Mouse (Mus musculus): ENCODE results near the gene Gpalpp1. TPM values are rescaled to one million over a fixed set of nuclear protein-coding genes. Genes with fewer than 3 reads are reported as not detected.
A peak's percentile ranks its signal among the peaks of the same experiment; 100 is the strongest.

The Gpalpp1 gene
- 10.0 and 11.2 TPM in 2 replicates for polyA plus RNA-seq (2015; fragmentation: Nextera tagmentation; extraction: Ambion mirVana)

- no peaks in the 10 kb centered on the region for H3K9me3 ChIP-seq
- H3K4me1 ChIP-seq: peaks cover 8% of the 10 kb centered on the region
- WGBS: under 1% methylated on average over 69 of the region's 69 CpGs
- H3K27me3 ChIP-seq (replicated peaks): no peaks in the 10 kb centered on the region
- peak within 1 kb of the TSS; percentile 77 for H3K27ac ChIP-seq
- peak within 1 kb of the TSS; percentile 70 for H3K9ac ChIP-seq
- peaks cover 11% of the 10 kb centered on the region for H3K36me3 ChIP-seq
- H3K4me2 ChIP-seq: peak within 1 kb of the TSS; percentile 82
- ATAC-seq (ENCODE audit: insufficient read depth, low FRiP score, low read depth): peak; percentile 96
- peak within 1 kb of the TSS; percentile 64 for H3K4me3 ChIP-seq (replicated peaks)
Measured at GRCm38 (mm10) chr14:76110396-76111221, at the start of gene Gpalpp1, which contains the start of gene Nufip1. Gpalpp1 (minus strand) TSS chr14:76110760. Nufip1 (plus strand) TSS chr14:76110891.

DNA sequence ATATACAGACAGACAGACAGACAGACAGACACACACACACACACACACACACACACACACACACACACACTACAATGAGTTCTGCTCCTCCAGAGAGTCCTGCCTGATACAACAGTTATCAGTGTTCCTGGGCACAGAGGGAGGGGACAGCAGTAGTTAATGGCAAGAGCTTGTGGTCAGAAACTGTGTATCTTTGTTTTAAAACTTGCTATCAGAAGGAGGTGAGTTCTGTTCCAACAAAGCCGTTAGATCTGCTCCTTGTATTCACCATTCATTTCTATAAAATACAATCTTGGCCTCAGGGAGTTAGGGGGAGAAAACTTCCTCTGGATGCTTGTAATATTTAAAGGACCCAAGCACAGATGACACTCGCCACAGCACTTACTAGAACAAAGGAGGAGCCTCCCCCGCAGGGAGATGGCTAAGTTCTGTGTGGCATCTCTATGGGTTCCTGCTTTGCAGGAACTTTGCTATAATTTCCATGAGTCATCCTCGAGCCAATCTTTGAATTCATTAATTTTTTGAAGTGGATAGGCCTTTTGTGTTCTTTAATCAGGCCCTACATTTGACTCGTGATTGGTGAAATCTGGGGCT lies 47.7 kb upstream of the Gpalpp1 start:
- Histone ChIP-seq H3K4me2 (no peak overlapping the region), H3K27me3 (replicated peaks) (no peaks in the 10 kb centered on the region), H3K4me1 (peaks cover 2% of the 10 kb centered on the region; the same call in 1 of the 2 replicates), H3K4me3 (replicated peaks) (no peak overlapping the region), H3K27ac (no peak overlapping the region), H3K9me3 (no peaks in the 10 kb centered on the region), H3K9ac (no peak overlapping the region), H3K36me3 (no peaks in the 10 kb centered on the region)
- ATAC-seq (ENCODE audit: insufficient read depth, low FRiP score, low read depth): no peak
- 55% methylated on average over 5 of the region's 5 CpGs for WGBS

DNA sequence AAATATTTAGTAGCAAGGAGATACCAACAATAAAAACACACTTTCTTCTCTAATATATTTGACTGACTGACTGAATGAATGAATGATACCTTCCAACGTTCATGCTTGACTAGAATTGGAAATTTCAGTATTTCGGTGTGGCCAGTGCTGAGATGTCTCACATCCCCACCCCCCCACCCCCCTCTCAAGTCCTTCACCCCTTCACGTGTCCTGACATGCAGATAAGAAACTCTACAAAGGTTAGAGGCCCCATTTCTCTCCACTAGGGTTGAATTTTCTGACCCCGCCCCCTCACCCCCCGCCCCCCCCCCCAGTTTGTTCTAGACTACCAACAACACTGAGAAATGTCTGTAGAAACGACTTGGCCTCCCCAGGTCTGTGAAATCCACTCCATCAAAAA lies 43.3 kb upstream of the Gpalpp1 start:
- WGBS: 29% methylated on average over 6 of the region's 6 CpGs
- H3K4me1 ChIP-seq: peaks cover 14% of the 10 kb centered on the region
- no peaks in the 10 kb centered on the region for H3K27me3 ChIP-seq (replicated peaks)
- no peak overlapping the region for H3K4me3 ChIP-seq (replicated peaks)
- no peak overlapping the region; the same call in 1 of the 2 replicates for H3K4me2 ChIP-seq
- H3K27ac ChIP-seq: no peak overlapping the region
- ATAC-seq (ENCODE audit: insufficient read depth, low FRiP score, low read depth): no peak
- no peak overlapping the region for H3K9ac ChIP-seq
- no peaks in the 10 kb centered on the region for H3K9me3 ChIP-seq
- no peaks in the 10 kb centered on the region for H3K36me3 ChIP-seq

DNA sequence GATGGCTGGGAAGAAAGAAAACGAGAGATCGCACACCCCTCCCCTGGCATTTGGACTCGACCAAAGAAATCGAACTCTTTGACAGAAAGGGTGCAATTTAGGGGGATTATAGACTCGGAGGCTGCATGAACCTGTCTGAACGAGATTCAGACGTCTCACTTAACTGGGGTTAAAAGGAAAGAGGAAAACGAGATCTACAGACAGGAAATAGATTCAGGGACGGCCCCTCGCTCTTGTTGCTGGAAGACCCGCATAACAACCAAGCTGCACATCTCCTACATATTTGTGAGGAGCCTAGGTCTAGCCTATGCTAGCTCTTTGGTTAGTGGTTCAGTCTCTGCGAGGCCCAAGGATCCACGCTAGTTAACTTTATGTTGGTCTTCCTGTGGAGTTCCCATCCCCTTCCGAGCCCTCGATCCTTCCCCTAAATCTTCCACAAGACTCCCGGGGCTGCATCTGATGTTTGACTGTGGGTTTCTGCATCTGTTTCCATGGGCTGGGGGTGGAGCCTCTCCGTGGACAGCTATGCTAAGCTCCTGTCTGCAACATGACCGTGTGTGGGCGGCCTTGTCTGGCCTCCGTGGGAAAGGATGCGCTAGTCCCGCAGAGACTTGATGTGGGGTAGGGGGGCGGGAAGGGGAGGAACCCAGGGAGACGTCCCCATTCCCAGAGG lies 42.6 kb upstream of the Gpalpp1 start:
- H3K4me1 ChIP-seq: peaks cover 14% of the 10 kb centered on the region
- WGBS: 7% methylated on average over 24 of the region's 24 CpGs
- ATAC-seq (ENCODE audit: insufficient read depth, low FRiP score, low read depth): no peak
- H3K27me3 ChIP-seq (replicated peaks): no peaks in the 10 kb centered on the region
- H3K4me3 ChIP-seq (replicated peaks): peak overlapping the region; percentile 73
- no peak overlapping the region for H3K9ac ChIP-seq
- H3K4me2 ChIP-seq: peak overlapping the region; percentile 63
- no peaks in the 10 kb centered on the region for H3K36me3 ChIP-seq
- H3K9me3 ChIP-seq: no peaks in the 10 kb centered on the region
- peak overlapping the region; percentile 100 for H3K27ac ChIP-seq

GRCm38 (mm10) chr14:76152162-76153002 lies 41.8 kb upstream of the Gpalpp1 start:
- Histone ChIP-seq H3K4me1 (peaks cover 14% of the 10 kb centered on the region), H3K4me3 (replicated peaks) (peak overlapping the region; percentile 73), H3K36me3 (no peaks in the 10 kb centered on the region), H3K27ac (peak overlapping the region; percentile 100), H3K4me2 (peak overlapping the region; percentile 63), H3K9ac (peak overlapping the region; percentile 82), H3K27me3 (replicated peaks) (no peaks in the 10 kb centered on the region), H3K9me3 (no peaks in the 10 kb centered on the region)
- peak; percentile 84 for ATAC-seq (ENCODE audit: insufficient read depth, low FRiP score, low read depth)
- WGBS: under 1% methylated on average over 41 of the region's 41 CpGs

DNA sequence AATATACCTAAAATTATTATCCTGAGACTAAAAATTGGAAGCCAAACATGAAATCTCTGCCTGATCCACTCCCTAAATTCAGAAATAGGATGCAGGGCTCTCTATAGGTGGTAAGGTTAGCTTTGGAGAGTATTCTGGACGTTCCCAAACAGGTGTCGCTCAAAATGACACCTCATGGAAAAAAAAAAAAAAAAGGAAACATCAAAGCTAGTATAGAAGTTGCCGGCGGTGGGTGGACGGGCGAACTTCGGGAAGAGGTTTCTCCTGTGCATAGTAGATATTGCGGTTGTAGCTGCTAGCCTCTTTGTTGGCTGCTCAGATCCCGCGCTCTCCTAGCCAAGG lies 41.2 kb upstream of the Gpalpp1 start:
- no peak overlapping the region; the same call in 1 of the 2 replicates for H3K9ac ChIP-seq
- peak overlapping the region; percentile 100 for H3K27ac ChIP-seq
- H3K9me3 ChIP-seq: no peaks in the 10 kb centered on the region
- 2% methylated on average over 10 of the region's 10 CpGs for WGBS
- ATAC-seq (ENCODE audit: insufficient read depth, low FRiP score, low read depth): no peak
- peaks cover 14% of the 10 kb centered on the region for H3K4me1 ChIP-seq
- H3K36me3 ChIP-seq: no peaks in the 10 kb centered on the region
- H3K4me2 ChIP-seq: peak overlapping the region; percentile 63
- H3K4me3 ChIP-seq (replicated peaks): peak overlapping the region; percentile 73
- H3K27me3 ChIP-seq (replicated peaks): no peaks in the 10 kb centered on the region

DNA sequence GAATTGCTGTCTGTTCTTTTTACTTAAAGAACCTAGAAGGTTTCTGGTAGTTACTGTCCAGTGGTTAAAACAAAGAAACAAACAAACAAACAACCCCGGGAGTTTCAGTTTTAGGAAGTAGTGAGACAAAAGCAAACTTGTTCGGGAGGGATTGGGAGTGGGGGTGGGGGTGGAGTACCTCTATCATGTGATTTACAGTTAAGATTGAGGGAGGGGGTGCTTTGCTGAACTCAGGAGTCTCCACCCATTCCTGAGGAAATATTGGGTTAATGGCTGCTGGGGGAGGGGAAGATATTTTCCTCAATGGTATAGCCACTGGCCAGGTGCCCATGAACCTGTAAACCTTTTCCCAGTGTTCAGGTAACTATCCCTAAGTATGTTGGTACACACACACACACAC lies 40.5 kb upstream of the Gpalpp1 start:
- no peak for ATAC-seq (ENCODE audit: insufficient read depth, low FRiP score, low read depth)
- Histone ChIP-seq H3K36me3 (no peaks in the 10 kb centered on the region), H3K27me3 (replicated peaks) (no peaks in the 10 kb centered on the region), H3K9me3 (no peaks in the 10 kb centered on the region), H3K9ac (no peak overlapping the region), H3K4me2 (no peak overlapping the region), H3K4me1 (peaks cover 14% of the 10 kb centered on the region), H3K27ac (no peak overlapping the region), H3K4me3 (replicated peaks) (no peak overlapping the region)
- WGBS: 52% methylated on average over 2 of the region's 2 CpGs

GRCm38 (mm10) chr14:76150499-76150898 lies 39.9 kb upstream of the Gpalpp1 start:
- H3K4me2 ChIP-seq: peak overlapping the region; percentile 39; the same call in 1 of the 2 replicates
- H3K36me3 ChIP-seq: no peaks in the 10 kb centered on the region
- no peaks in the 10 kb centered on the region for H3K9me3 ChIP-seq
- WGBS: 78% methylated on average over 11 of the region's 11 CpGs
- no peaks in the 10 kb centered on the region for H3K27me3 ChIP-seq (replicated peaks)
- no peak for ATAC-seq (ENCODE audit: insufficient read depth, low FRiP score, low read depth)
- H3K9ac ChIP-seq: no peak overlapping the region
- no peak overlapping the region for H3K4me3 ChIP-seq (replicated peaks)
- 0 out of 2 replicates have a peak overlapping the region, but pooled peaks have one; percentile 17 for H3K27ac ChIP-seq
- peaks cover 14% of the 10 kb centered on the region for H3K4me1 ChIP-seq

DNA sequence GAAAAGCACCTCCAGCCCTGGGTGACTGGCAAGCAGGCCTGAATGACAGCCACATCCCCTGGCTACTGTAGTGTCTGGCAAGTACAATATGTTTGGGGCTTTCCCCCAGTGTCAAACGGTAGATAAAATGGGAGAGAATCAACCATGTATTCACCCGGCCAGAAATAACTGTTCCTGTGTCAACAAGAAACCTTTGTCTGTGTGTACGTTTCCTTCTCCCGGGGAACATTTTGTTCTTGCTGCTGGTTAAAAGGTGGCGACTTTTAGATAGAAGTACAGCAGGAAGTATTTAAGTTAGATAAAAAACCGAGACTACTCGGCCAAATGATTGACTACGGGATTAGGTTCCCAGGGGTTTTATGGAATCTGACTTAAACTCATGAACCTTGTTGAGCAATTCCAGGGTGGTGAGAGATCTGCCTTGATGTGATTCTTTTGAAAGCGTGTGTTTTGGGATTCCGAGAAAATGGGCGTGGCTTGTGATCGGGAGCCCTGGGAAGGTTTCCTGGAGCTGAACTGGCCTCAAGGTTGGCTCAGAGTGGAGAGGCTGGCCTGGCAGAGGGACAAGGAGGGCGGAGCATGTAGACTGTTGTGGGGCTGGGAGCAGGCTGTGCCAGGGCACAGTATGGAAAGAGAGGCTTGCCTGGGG lies 39.1 kb upstream of the Gpalpp1 start:
- no peaks in the 10 kb centered on the region for H3K9me3 ChIP-seq
- no peak overlapping the region for H3K9ac ChIP-seq
- peak overlapping the region; percentile 77 for H3K27ac ChIP-seq
- peak overlapping the region; percentile 22; the same call in 1 of the 2 replicates for H3K4me3 ChIP-seq (replicated peaks)
- WGBS: 24% methylated on average over 13 of the region's 13 CpGs
- no peaks in the 10 kb centered on the region for H3K36me3 ChIP-seq
- peak; percentile 71 for ATAC-seq (ENCODE audit: insufficient read depth, low FRiP score, low read depth)
- peak overlapping the region; percentile 39 for H3K4me2 ChIP-seq
- peaks cover 14% of the 10 kb centered on the region for H3K4me1 ChIP-seq
- H3K27me3 ChIP-seq (replicated peaks): no peaks in the 10 kb centered on the region

- no peaks in the 10 kb centered on the region for H3K9me3 ChIP-seq
- ATAC-seq (ENCODE audit: insufficient read depth, low FRiP score, low read depth): no peak
- H3K9ac ChIP-seq: no peak overlapping the region
- peaks cover 12% of the 10 kb centered on the region for H3K4me1 ChIP-seq
- H3K4me3 ChIP-seq (replicated peaks): no peak overlapping the region
- H3K27me3 ChIP-seq (replicated peaks): no peaks in the 10 kb centered on the region
- no peak overlapping the region for H3K4me2 ChIP-seq
- 82% methylated on average over 10 of the region's 10 CpGs for WGBS
- H3K27ac ChIP-seq: no peak overlapping the region
- no peaks in the 10 kb centered on the region for H3K36me3 ChIP-seq
Measured at GRCm38 (mm10) chr14:76148294-76148693, 37.7 kb upstream of the Gpalpp1 start.

DNA sequence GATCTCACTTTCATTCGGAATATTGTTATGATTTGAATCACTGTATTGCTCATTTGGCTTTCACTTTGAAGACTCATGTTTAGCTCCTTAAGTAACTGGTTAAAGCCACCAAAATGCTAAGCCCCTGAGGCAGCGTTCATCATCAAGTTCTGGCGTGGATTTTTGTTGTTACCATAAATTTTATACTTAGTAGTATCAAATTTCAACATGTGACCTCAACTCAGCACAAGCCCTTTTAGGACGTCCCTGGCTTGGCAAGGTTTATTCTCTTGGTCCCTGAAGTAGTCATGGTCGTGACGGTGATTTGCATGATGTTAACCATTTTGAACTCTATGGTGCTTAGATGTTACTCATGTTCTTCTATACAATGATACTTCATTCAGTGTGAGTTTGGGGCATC lies 36.5 kb upstream of the Gpalpp1 start:
- Histone ChIP-seq H3K9me3 (no peaks in the 10 kb centered on the region), H3K4me3 (replicated peaks) (no peak overlapping the region), H3K9ac (no peak overlapping the region), H3K27me3 (replicated peaks) (no peaks in the 10 kb centered on the region), H3K27ac (no peak overlapping the region), H3K4me2 (no peak overlapping the region), H3K36me3 (no peaks in the 10 kb centered on the region), H3K4me1 (0 out of 2 replicates have a peak, but pooled peaks cover 7% of the 10 kb centered on the region)
- no peak for ATAC-seq (ENCODE audit: insufficient read depth, low FRiP score, low read depth)
- WGBS: 62% methylated on average over 6 of the region's 6 CpGs

All from stomach, embryonic 15.5 days (tissue).